Mouse (Mus musculus) small intestine, adult 2 months (tissue): ENCODE results near the gene Tjp1.

ENCODE experiments used
- CTCF ChIP-seq: fragments of 200-500 bp; IDR thresholded peaks from 2 replicates; pipeline ENCODE4 v1.5.1; 2012; ENCODE audit warnings: low read depth, mild to moderate bottlenecking, control low read depth, inconsistent platforms, low read length, moderate library complexity, mixed read lengths; ENCODE audit not compliant: insufficient replicate concordance, insufficient read length; ENCODE audit errors: extremely low read depth
- POLR2A ChIP-seq: fragments of 200-500 bp; IDR thresholded peaks from 2 replicates; pipeline ENCODE4 v1.6.1; 2012; ENCODE audit warnings: low read depth, mild to moderate bottlenecking, control low read depth, inconsistent platforms, low read length, moderate library complexity

- TF ChIP-seq POLR2A (no peak), CTCF (no peak)
Observed at GRCm38 (mm10) chr7:65489742-65490141, 37.8 kb downstream of the Tjp1 start.
